Mouse (Mus musculus): Measurements from ENCODE around the gene Pcolce.

DNA sequence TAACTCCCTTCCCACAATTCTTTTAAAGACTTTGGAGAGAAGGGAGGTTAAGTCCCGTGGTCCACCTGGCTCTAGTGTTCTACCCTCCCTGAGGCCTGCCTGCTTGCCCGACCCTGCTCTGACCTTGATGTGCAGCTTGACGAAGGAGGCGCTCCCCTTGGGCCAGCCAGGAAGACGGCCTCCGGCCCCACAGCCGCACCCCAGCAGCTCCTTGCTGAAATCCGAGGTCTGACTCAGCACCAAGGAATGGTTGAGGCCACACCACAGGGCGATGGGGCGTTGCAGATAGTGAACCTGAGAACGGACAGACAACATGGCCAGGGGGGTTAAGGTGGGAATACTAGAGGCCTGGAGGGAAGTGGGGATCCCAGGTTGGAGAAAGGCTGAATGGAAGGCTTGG is at the start of gene Pcolce:
- no peak for TF ChIP-seq CTCF (IDR thresholded peaks at IDR 0.05; ENCODE audit: extremely low read depth, insufficient read depth, insufficient read length, insufficient replicate concordance)
- TF ChIP-seq POLR2A (IDR thresholded peaks at IDR 0.05; ENCODE audit: low read depth, low read length): no peak
